Mouse (Mus musculus) embryonic facial prominence, embryonic 11.5 days (tissue): ENCODE results near the gene Btbd8. TPM values are rescaled to one million over a fixed set of nuclear protein-coding genes. Genes with fewer than 3 reads are reported as not detected.

Source experiments
- ATAC-seq: fragments of 200-750 bp; cut with Nextera tagmentation; replicated peaks from 2 replicates; pipeline ENCODE4 v1.8.0; 2017; ENCODE audit warnings: low read depth; ENCODE audit not compliant: insufficient number of reproducible peaks, low FRiP score, low TSS enrichment
- DNase-seq: peaks from one replicate; pipeline ENCODE4 v3.0.0-alpha.2; 2015; ENCODE audit warnings: low spot score
- H3K27ac ChIP-seq: fragments of 300-500 bp; sonication (generic); replicated peaks from 2 replicates; pipeline ENCODE4 v1.5.1; 2014; ENCODE audit warnings: mild to moderate bottlenecking, low read depth, low read length, control low read depth
- H3K27me3 ChIP-seq: fragments of 300-500 bp; sonication (generic); 2 replicates; pipeline ENCODE4 v1.6.1; 2014; ENCODE audit warnings: mild to moderate bottlenecking, low read length, moderate library complexity, mixed read lengths; ENCODE audit not compliant: control insufficient read depth, insufficient read depth
- H3K36me3 ChIP-seq: fragments of 300-500 bp; sonication (generic); replicated peaks from 2 replicates; pipeline ENCODE4 v1.6.1; 2014; ENCODE audit warnings: low read depth, mild to moderate bottlenecking, low read length, moderate library complexity, mixed read lengths; ENCODE audit not compliant: control insufficient read depth, insufficient read depth
- H3K4me1 ChIP-seq: fragments of 300-500 bp; sonication (generic); 2 replicates; pipeline ENCODE4 v1.6.1; 2014; ENCODE audit warnings: low read length, mixed read lengths; ENCODE audit not compliant: control insufficient read depth, insufficient read depth
- H3K4me2 ChIP-seq: fragments of 300-500 bp; sonication (generic); 2 replicates; pipeline ENCODE4 v1.6.1; 2014; ENCODE audit warnings: low read depth, mild to moderate bottlenecking, control low read depth, low read length, moderate library complexity
- H3K4me3 ChIP-seq: fragments of 300-500 bp; sonication (generic); 2 replicates; pipeline ENCODE4 v1.5.1; 2014; ENCODE audit warnings: low read depth, low read length, control low read depth
- H3K9ac ChIP-seq: fragments of 300-500 bp; sonication (generic); replicated peaks from 2 replicates; pipeline ENCODE4 v1.6.1; 2014; ENCODE audit warnings: mild to moderate bottlenecking, control low read depth, low read length
- H3K9me3 ChIP-seq: fragments of 300-500 bp; sonication (generic); replicated peaks from 2 replicates; pipeline ENCODE4 v1.6.1; 2016; ENCODE audit warnings: mild to moderate bottlenecking, low read length, inconsistent platforms, mixed read lengths; ENCODE audit not compliant: control insufficient read depth
- WGBS: fragments of 180-500 bp; shearing (Covaris S2); extraction: QIAGEN DNeasy Blood & Tissue Kit; methylation state at CpG from one replicate; pipeline ENCODE4 v1.1.7; 2014; 5-methylcytosine and 5-hydroxymethylcytosine counted together
- polyA plus RNA-seq: library from polyadenylated mRNA; unstranded; fragments of >200 nt; fragmentation: Nextera tagmentation; extraction: Ambion mirVana; gene quantifications from 2 replicates; pipeline ENCODE4 v1.2.1, GENCODE M21; 2014

Gene Btbd8
- polyA plus RNA-seq, 1 experiment from 2014 or later, result 5.5 TPM

- H3K27ac ChIP-seq, result no peak overlapping the region
- 86% methylated on average over 3 of the region's 3 CpGs for WGBS
- no peak overlapping the region for H3K9ac ChIP-seq
- no peaks in the 10 kb centered on the region for H3K27me3 ChIP-seq
- DNase-seq (no peak), ATAC-seq (no peak)
- H3K36me3 ChIP-seq, result no peaks in the 10 kb centered on the region
- no peak overlapping the region for H3K4me3 ChIP-seq
- H3K4me1 ChIP-seq, result no peaks in the 10 kb centered on the region
- no peak overlapping the region for H3K4me2 ChIP-seq
- no peaks in the 10 kb centered on the region for H3K9me3 ChIP-seq
Observed at GRCm38 (mm10) chr5:107556969-107557368, 119.2 kb downstream of the Btbd8 start.

Other genes starting within 250 kb of the Btbd8 start
- 10.5 and 12.3 TPM in 2 replicates for gene Tgfbr3, start 148.4 kb upstream of the Btbd8 start, polyA plus RNA-seq
- gene Brdt, start 106.8 kb upstream of the Btbd8 start, polyA plus RNA-seq, result 2.5 and 3.2 TPM in 2 replicates
- 0.49 and 1.3 TPM in 2 replicates for gene Ephx4, start 35.3 kb upstream of the Btbd8 start, polyA plus RNA-seq
- gene Lpcat2b, start 6.4 kb upstream of the Btbd8 start, polyA plus RNA-seq, result not detected in 2 replicates
- gene Gm42669, start 69.6 kb downstream of the Btbd8 start, polyA plus RNA-seq, result 0.14 and 0.41 TPM in 2 replicates
- 0.08 TPM in 1 of 2 replicates, not detected in the other for gene 1700028K03Rik, start 96.7 kb downstream of the Btbd8 start, polyA plus RNA-seq
- 23.9 and 24.9 TPM in 2 replicates for gene Rpap2, start 159.4 kb downstream of the Btbd8 start, polyA plus RNA-seq
- gene Glmn, start 159.9 kb downstream of the Btbd8 start, polyA plus RNA-seq, result 46.6 and 49.1 TPM in 2 replicates